Comparison of ENCODE assay signal across 16 mouse cellular contexts in genomic region chr15:85728224-85728623, GRCm38 (mm10).
"Had no signal": no experiment of that assay in that cellular context is flagged by ENCODE, and none has a peak within 500 bp of the region (broad histone marks: within the 10 kb centered on the region; RNA-seq: fewer than 3 reads in every experiment).

No protein-coding gene starts in this region.

- H3K4me3 ChIP-seq: intestine, embryonic 15.5 days; layer of hippocampus, adult 2 months; liver, embryonic 13.5 days; midbrain, embryonic 12.5 days; midbrain, embryonic 15.5 days; myocyte; neural tube, embryonic 13.5 days had no signal

- H3K9me3 ChIP-seq: intestine, embryonic 15.5 days; liver, embryonic 13.5 days; midbrain, embryonic 12.5 days; midbrain, embryonic 15.5 days; neural tube, embryonic 13.5 days had no signal

- DNase-seq: kidney, adult 18-20 months; kidney, postnatal 25 days; layer of hippocampus, adult 9-11 months; liver, embryonic 13.5 days; lung, adult 2 months; lung, postnatal 14 days; lung, postnatal 4 days; thymus, adult 18-20 months; thymus, postnatal 36 days had no signal

- H3K4me2 ChIP-seq: intestine, embryonic 15.5 days; liver, embryonic 13.5 days; midbrain, embryonic 12.5 days; midbrain, embryonic 15.5 days; neural tube, embryonic 13.5 days had no signal

- H3K4me1 ChIP-seq: intestine, embryonic 15.5 days; midbrain, embryonic 12.5 days; midbrain, embryonic 15.5 days had no signal

- H3K36me3 ChIP-seq: intestine, embryonic 15.5 days; liver, embryonic 13.5 days; midbrain, embryonic 12.5 days; midbrain, embryonic 15.5 days; neural tube, embryonic 13.5 days had no signal

- ATAC-seq: intestine, embryonic 15.5 days; midbrain, embryonic 15.5 days had no signal

- H3K27ac ChIP-seq: intestine, embryonic 15.5 days; kidney, postnatal 0 days; layer of hippocampus, adult 2 months; liver, embryonic 13.5 days; midbrain, embryonic 12.5 days; midbrain, embryonic 15.5 days; neural tube, embryonic 13.5 days had no signal

- H3K9ac ChIP-seq: intestine, embryonic 15.5 days; liver, embryonic 13.5 days; midbrain, embryonic 12.5 days; midbrain, embryonic 15.5 days; neural tube, embryonic 13.5 days had no signal
